Mouse (Mus musculus) neural tube, embryonic 13.5 days (tissue): ENCODE results near the gene Smpd3. TPM values are rescaled to one million over a fixed set of nuclear protein-coding genes. Genes with fewer than 3 reads are reported as not detected.

Experiments used
- ATAC-seq: fragments of 200-750 bp; cut with Nextera tagmentation; 2 replicates; pipeline ENCODE4 v1.8.0; 2017; ENCODE audit warnings: low read depth, mild to moderate bottlenecking, moderate TSS enrichment, moderate library complexity
- H3K27ac ChIP-seq: fragments of 300-500 bp; sonication (generic); replicated peaks from 2 replicates; pipeline ENCODE4 v1.5.1; 2015; ENCODE audit warnings: moderate library complexity, mild to moderate bottlenecking, inconsistent platforms
- H3K27me3 ChIP-seq: fragments of 300-500 bp; sonication (generic); 2 replicates; pipeline ENCODE4 v1.6.1; 2015; ENCODE audit warnings: mild to moderate bottlenecking, inconsistent platforms
- H3K36me3 ChIP-seq: fragments of 300-500 bp; sonication (generic); 2 replicates; pipeline ENCODE4 v1.6.1; 2015; ENCODE audit warnings: mild to moderate bottlenecking, inconsistent platforms
- H3K4me1 ChIP-seq: fragments of 300-500 bp; sonication (generic); replicated peaks from 2 replicates; pipeline ENCODE4 v1.6.1; 2015; ENCODE audit warnings: inconsistent platforms
- H3K4me2 ChIP-seq: fragments of 300-500 bp; sonication (generic); 2 replicates; pipeline ENCODE4 v1.6.1; 2015; ENCODE audit warnings: inconsistent platforms, mild to moderate bottlenecking, moderate library complexity
- H3K4me3 ChIP-seq: fragments of 300-500 bp; sonication (generic); 2 replicates; pipeline ENCODE4 v1.5.1; 2015; ENCODE audit warnings: mild to moderate bottlenecking, inconsistent platforms
- H3K9ac ChIP-seq: fragments of 300-500 bp; sonication (generic); 2 replicates; pipeline ENCODE4 v1.6.1; 2015; ENCODE audit warnings: moderate library complexity, mild to moderate bottlenecking, inconsistent platforms
- H3K9me3 ChIP-seq: fragments of 300-500 bp; sonication (generic); 2 replicates; pipeline ENCODE4 v1.6.1; 2016; ENCODE audit warnings: inconsistent platforms
- WGBS: fragments of 180-500 bp; shearing (Covaris S2); methylation state at CpG from one replicate; pipeline ENCODE4 v1.1.7; 2015; 5-methylcytosine and 5-hydroxymethylcytosine counted together
- polyA plus RNA-seq: library from polyadenylated mRNA; unstranded; fragments of >200 nt; fragmentation: Nextera tagmentation; extraction: Ambion mirVana; gene quantifications from 2 replicates; pipeline ENCODE4 v1.2.1, GENCODE M21; 2015

Smpd3 gene
- polyA plus RNA-seq, 1 experiment from 2014 or later: 39.4 TPM

DNA sequence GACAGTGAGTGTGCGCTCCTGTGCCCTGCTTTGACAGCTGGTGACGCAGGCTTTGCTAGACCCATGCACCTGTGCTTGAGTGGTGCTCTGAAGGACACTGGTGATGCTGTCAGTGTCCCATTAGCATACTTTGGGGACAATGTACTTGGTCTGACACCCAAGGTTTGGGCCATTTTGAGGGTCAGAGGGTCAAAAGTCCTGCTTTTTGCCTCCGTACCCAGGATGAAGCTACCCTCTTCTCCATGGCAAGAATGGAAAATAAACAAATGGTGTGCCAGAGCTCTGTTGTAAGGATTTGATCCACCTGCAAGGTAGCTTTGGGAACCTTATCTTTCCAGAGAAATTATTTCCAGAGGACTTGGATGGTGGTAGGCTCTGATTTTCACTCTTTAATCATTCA, 32.5 kb downstream of the Smpd3 start:
- Histone ChIP-seq H3K4me2 (no peak overlapping the region), H3K27ac (no peak overlapping the region), H3K9me3 (no peaks in the 10 kb centered on the region), H3K4me3 (no peak overlapping the region), H3K36me3 (no peaks in the 10 kb centered on the region), H3K4me1 (peaks cover 52% of the 10 kb centered on the region), H3K9ac (no peak overlapping the region), H3K27me3 (no peaks in the 10 kb centered on the region)
- 90% methylated on average over 3 of the region's 3 CpGs for WGBS
- ATAC-seq: no peak

- 91% methylated on average over 6 of the region's 6 CpGs for whole genome bisulfite sequencing
Observed at GRCm38 (mm10) chr8:106304321-106304720, 33.5 kb downstream of the Smpd3 start.

DNA sequence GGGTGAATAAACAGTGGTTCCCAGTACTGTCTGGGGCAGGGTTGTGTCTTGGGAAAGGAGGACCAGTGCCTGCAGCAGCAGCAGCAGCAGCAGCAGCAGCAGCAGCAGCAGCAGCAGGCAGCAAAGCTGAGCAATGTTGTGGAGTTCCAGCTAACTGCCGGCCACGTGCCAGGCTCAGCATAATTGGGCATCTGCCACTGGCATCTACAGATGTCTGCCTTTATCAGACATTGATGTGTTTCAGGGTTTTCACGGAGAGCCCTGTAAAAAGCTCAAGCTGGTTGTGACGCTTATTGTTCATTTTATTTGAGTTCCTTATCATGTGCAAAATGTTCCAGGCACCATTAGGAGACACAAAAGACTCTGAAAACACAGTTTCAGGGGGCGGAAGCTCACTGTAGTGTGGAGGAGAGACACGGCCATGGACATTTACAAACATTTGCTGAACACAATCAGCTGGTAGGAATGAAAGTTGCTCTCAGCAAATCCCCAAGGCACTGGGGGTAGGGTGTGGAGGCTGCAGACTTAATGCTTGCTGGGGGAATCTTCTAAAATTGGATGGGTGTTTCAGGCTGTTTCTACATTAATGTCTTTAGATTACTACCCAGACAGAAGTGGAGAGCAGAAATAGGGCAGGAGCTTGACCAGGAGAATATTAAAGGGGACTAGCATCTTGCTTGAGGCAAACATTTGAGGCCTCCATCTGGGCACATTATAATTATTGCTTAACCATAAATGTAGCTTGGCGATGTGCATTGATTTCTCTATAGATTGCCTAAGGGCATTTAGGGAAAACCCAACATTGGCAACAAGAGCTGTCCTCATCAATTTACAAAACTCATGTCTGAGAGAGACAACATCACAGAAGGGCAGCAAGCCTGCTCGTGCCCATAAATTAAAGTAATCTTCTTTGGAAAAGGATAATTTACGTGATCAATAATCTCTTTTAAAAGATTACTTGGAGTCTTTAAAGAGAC, 36.8 kb downstream of the Smpd3 start:
- Histone ChIP-seq H3K4me1 (peaks cover 51% of the 10 kb centered on the region), H3K27me3 (no peaks in the 10 kb centered on the region), H3K4me2 (peak overlapping the region; percentile 25), H3K9ac (no peak overlapping the region), H3K36me3 (no peaks in the 10 kb centered on the region), H3K27ac (peak overlapping the region; percentile 86), H3K9me3 (no peaks in the 10 kb centered on the region), H3K4me3 (no peak overlapping the region)
- ATAC-seq: peak; percentile 77
- WGBS: 33% methylated on average over 9 of the region's 9 CpGs

More at GRCm38 (mm10) chr8:106304321-106304720, 33.5 kb downstream of the Smpd3 start:
- H3K27ac ChIP-seq: no peak overlapping the region
- no peaks in the 10 kb centered on the region for H3K9me3 ChIP-seq
- no peak overlapping the region for H3K4me3 ChIP-seq
- no peak overlapping the region for H3K9ac ChIP-seq
- peaks cover 57% of the 10 kb centered on the region for H3K4me1 ChIP-seq
- H3K36me3 ChIP-seq: no peaks in the 10 kb centered on the region
- no peaks in the 10 kb centered on the region for H3K27me3 ChIP-seq
- ATAC-seq: no peak
- H3K4me2 ChIP-seq: no peak overlapping the region

GRCm38 (mm10) chr8:106299686-106300085, 38.1 kb downstream of the Smpd3 start:
- ATAC-seq: no peak
- H3K27ac ChIP-seq: peak overlapping the region; percentile 43; the same call in 1 of the 2 replicates
- WGBS: 83% methylated on average over 3 of the region's 3 CpGs

GRCm38 (mm10) chr8:106298846-106299245, 38.9 kb downstream of the Smpd3 start:
- Histone ChIP-seq H3K4me3 (no peak overlapping the region), H3K36me3 (no peaks in the 10 kb centered on the region), H3K4me1 (peaks cover 50% of the 10 kb centered on the region), H3K9me3 (no peaks in the 10 kb centered on the region), H3K9ac (no peak overlapping the region), H3K27ac (no peak overlapping the region), H3K27me3 (no peaks in the 10 kb centered on the region), H3K4me2 (no peak overlapping the region)
- 67% methylated on average over 1 of the region's 1 CpGs for WGBS
- ATAC-seq: no peak

More at GRCm38 (mm10) chr8:106299686-106300085, 38.1 kb downstream of the Smpd3 start:
- H3K4me2 ChIP-seq: no peak overlapping the region
- H3K4me3 ChIP-seq: no peak overlapping the region
- H3K9ac ChIP-seq: no peak overlapping the region
- peaks cover 50% of the 10 kb centered on the region for H3K4me1 ChIP-seq
- H3K9me3 ChIP-seq: no peaks in the 10 kb centered on the region
- H3K36me3 ChIP-seq: no peaks in the 10 kb centered on the region
- no peaks in the 10 kb centered on the region for H3K27me3 ChIP-seq

GRCm38 (mm10) chr8:106298261-106298660, 39.5 kb downstream of the Smpd3 start:
- ATAC-seq: no peak
- no peak overlapping the region for H3K4me2 ChIP-seq

GRCm38 (mm10) chr8:106292484-106293396, 45.0 kb downstream of the Smpd3 start:
- Histone ChIP-seq H3K9ac (no peak overlapping the region), H3K4me1 (peaks cover 27% of the 10 kb centered on the region), H3K27me3 (no peaks in the 10 kb centered on the region), H3K4me3 (no peak overlapping the region), H3K36me3 (no peaks in the 10 kb centered on the region), H3K4me2 (no peak overlapping the region), H3K9me3 (no peaks in the 10 kb centered on the region), H3K27ac (0 out of 2 replicates have a peak overlapping the region, but pooled peaks have one; percentile 49)
- WGBS: 62% methylated on average over 20 of the region's 20 CpGs
- ATAC-seq: no peak

More at GRCm38 (mm10) chr8:106298261-106298660, 39.5 kb downstream of the Smpd3 start:
- 78% methylated on average over 5 of the region's 5 CpGs for WGBS
- Histone ChIP-seq H3K36me3 (no peaks in the 10 kb centered on the region), H3K4me3 (no peak overlapping the region), H3K4me1 (peaks cover 55% of the 10 kb centered on the region), H3K9me3 (no peaks in the 10 kb centered on the region), H3K27me3 (no peaks in the 10 kb centered on the region), H3K9ac (no peak overlapping the region), H3K27ac (no peak overlapping the region)

GRCm38 (mm10) chr8:106289464-106289863, 48.3 kb downstream of the Smpd3 start:
- no peak overlapping the region for H3K4me2 ChIP-seq
- no peak overlapping the region for H3K4me3 ChIP-seq
- WGBS: 66% methylated on average over 7 of the region's 7 CpGs
- H3K9me3 ChIP-seq: no peaks in the 10 kb centered on the region
- H3K9ac ChIP-seq: no peak overlapping the region
- H3K4me1 ChIP-seq: peaks cover 28% of the 10 kb centered on the region
- no peak for ATAC-seq
- H3K27ac ChIP-seq: no peak overlapping the region
- peaks cover 5% of the 10 kb centered on the region; the same call in 1 of the 2 replicates for H3K36me3 ChIP-seq
- H3K27me3 ChIP-seq: no peaks in the 10 kb centered on the region

- Histone ChIP-seq H3K27me3 (no peaks in the 10 kb centered on the region), H3K9ac (no peak overlapping the region), H3K4me3 (no peak overlapping the region), H3K9me3 (no peaks in the 10 kb centered on the region), H3K36me3 (peaks cover 5% of the 10 kb centered on the region; the same call in 1 of the 2 replicates), H3K27ac (no peak overlapping the region), H3K4me2 (no peak overlapping the region), H3K4me1 (peaks cover 28% of the 10 kb centered on the region)
- ATAC-seq: 0 out of 2 replicates have a peak, but pooled peaks have one; percentile 27
- 47% methylated on average over 2 of the region's 3 CpGs for WGBS
Observed at GRCm38 (mm10) chr8:106288732-106289131, 49.1 kb downstream of the Smpd3 start.

DNA sequence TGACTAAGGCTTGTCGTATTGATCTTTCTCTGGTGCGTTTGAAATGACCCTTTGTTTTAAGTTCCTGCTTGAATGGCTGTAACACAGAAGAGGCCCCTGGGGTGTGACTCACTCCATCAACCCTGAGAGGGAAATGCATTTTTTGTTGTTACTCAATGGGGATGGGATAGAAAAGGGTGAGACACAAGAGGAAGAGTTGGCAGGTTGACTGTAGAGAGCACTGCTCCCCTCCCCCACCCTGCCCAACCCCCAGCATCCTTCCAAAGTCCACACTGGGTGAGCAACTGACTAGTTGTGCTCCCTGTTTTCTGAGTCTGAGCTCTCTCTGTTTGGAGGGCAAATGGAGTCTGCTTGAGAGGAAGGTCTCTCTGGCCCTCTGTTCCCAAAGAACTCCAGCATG, 50.3 kb downstream of the Smpd3 start:
- no peaks in the 10 kb centered on the region for H3K9me3 ChIP-seq
- 3% methylated on average over 2 of the region's 2 CpGs for WGBS
- peaks cover 15% of the 10 kb centered on the region for H3K36me3 ChIP-seq
- H3K27me3 ChIP-seq: no peaks in the 10 kb centered on the region
- no peak overlapping the region for H3K27ac ChIP-seq
- no peak overlapping the region for H3K4me3 ChIP-seq
- H3K4me2 ChIP-seq: no peak overlapping the region
- no peak overlapping the region for H3K9ac ChIP-seq
- ATAC-seq: no peak
- peaks cover 16% of the 10 kb centered on the region for H3K4me1 ChIP-seq

DNA sequence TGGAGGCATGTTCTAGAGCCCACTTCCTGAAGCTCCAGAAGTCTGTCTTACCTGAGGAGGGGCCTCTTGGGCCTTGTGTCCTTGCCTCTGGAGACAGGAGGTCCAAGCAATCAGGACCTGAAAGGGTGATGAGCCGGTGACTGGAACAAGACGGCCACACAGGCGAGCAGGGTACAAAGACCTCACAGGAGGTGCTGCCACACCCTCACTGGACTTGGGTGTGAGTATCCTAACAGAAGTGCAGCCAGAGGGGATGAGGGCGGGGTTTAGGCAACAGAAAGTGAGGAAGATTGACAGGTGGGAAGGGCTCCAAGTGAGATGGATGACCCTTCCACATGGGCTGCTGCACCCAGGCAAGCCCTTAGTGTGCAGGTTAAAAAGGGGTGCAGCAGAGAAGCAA, 56.9 kb downstream of the Smpd3 start:
- H3K9me3 ChIP-seq: no peaks in the 10 kb centered on the region
- peaks cover 42% of the 10 kb centered on the region for H3K36me3 ChIP-seq
- H3K4me1 ChIP-seq: no peaks in the 10 kb centered on the region
- ATAC-seq: no peak
- H3K4me3 ChIP-seq: no peak overlapping the region
- 34% methylated on average over 4 of the region's 4 CpGs for WGBS
- H3K27ac ChIP-seq: no peak overlapping the region
- H3K27me3 ChIP-seq: no peaks in the 10 kb centered on the region
- no peak overlapping the region for H3K9ac ChIP-seq
- no peak overlapping the region for H3K4me2 ChIP-seq

- Histone ChIP-seq H3K4me2 (no peak overlapping the region), H3K4me1 (no peaks in the 10 kb centered on the region), H3K27ac (no peak overlapping the region), H3K9me3 (no peaks in the 10 kb centered on the region), H3K9ac (no peak overlapping the region), H3K36me3 (peaks cover 42% of the 10 kb centered on the region), H3K4me3 (no peak overlapping the region), H3K27me3 (no peaks in the 10 kb centered on the region)
- WGBS: 55% methylated on average over 5 of the region's 5 CpGs
- no peak for ATAC-seq
Observed at GRCm38 (mm10) chr8:106280154-106280553, 57.6 kb downstream of the Smpd3 start.
